Mouse (Mus musculus) embryonic facial prominence, embryonic 11.5 days (tissue): ENCODE measurements around the gene Sptssb. TPM values are rescaled to one million over a fixed set of nuclear protein-coding genes. Genes with fewer than 3 reads are reported as not detected.

Source experiments
- ATAC-seq: fragments of 200-750 bp; cut with Nextera tagmentation; replicated peaks from 2 replicates; pipeline ENCODE4 v1.8.0; 2017; ENCODE audit warnings: low read depth; ENCODE audit not compliant: insufficient number of reproducible peaks, low FRiP score, low TSS enrichment
- DNase-seq: peaks from one replicate; pipeline ENCODE4 v3.0.0-alpha.2; 2015; ENCODE audit warnings: low spot score
- H3K27ac ChIP-seq: fragments of 300-500 bp; sonication (generic); replicated peaks from 2 replicates; pipeline ENCODE4 v1.5.1; 2014; ENCODE audit warnings: mild to moderate bottlenecking, low read depth, low read length, control low read depth
- H3K27me3 ChIP-seq: fragments of 300-500 bp; sonication (generic); 2 replicates; pipeline ENCODE4 v1.6.1; 2014; ENCODE audit warnings: mild to moderate bottlenecking, low read length, moderate library complexity, mixed read lengths; ENCODE audit not compliant: control insufficient read depth, insufficient read depth
- H3K36me3 ChIP-seq: fragments of 300-500 bp; sonication (generic); replicated peaks from 2 replicates; pipeline ENCODE4 v1.6.1; 2014; ENCODE audit warnings: low read depth, mild to moderate bottlenecking, low read length, moderate library complexity, mixed read lengths; ENCODE audit not compliant: control insufficient read depth, insufficient read depth
- H3K4me1 ChIP-seq: fragments of 300-500 bp; sonication (generic); 2 replicates; pipeline ENCODE4 v1.6.1; 2014; ENCODE audit warnings: low read length, mixed read lengths; ENCODE audit not compliant: control insufficient read depth, insufficient read depth
- H3K4me2 ChIP-seq: fragments of 300-500 bp; sonication (generic); 2 replicates; pipeline ENCODE4 v1.6.1; 2014; ENCODE audit warnings: low read depth, mild to moderate bottlenecking, control low read depth, low read length, moderate library complexity
- H3K4me3 ChIP-seq: fragments of 300-500 bp; sonication (generic); 2 replicates; pipeline ENCODE4 v1.5.1; 2014; ENCODE audit warnings: low read depth, low read length, control low read depth
- H3K9ac ChIP-seq: fragments of 300-500 bp; sonication (generic); replicated peaks from 2 replicates; pipeline ENCODE4 v1.6.1; 2014; ENCODE audit warnings: mild to moderate bottlenecking, control low read depth, low read length
- H3K9me3 ChIP-seq: fragments of 300-500 bp; sonication (generic); replicated peaks from 2 replicates; pipeline ENCODE4 v1.6.1; 2016; ENCODE audit warnings: mild to moderate bottlenecking, low read length, inconsistent platforms, mixed read lengths; ENCODE audit not compliant: control insufficient read depth
- WGBS: fragments of 180-500 bp; shearing (Covaris S2); extraction: QIAGEN DNeasy Blood & Tissue Kit; methylation state at CpG from one replicate; pipeline ENCODE4 v1.1.7; 2014; 5-methylcytosine and 5-hydroxymethylcytosine counted together
- polyA plus RNA-seq: library from polyadenylated mRNA; unstranded; fragments of >200 nt; fragmentation: Nextera tagmentation; extraction: Ambion mirVana; gene quantifications from 2 replicates; pipeline ENCODE4 v1.2.1, GENCODE M21; 2014

Gene Sptssb
- polyA plus RNA-seq, 1 experiment from 2014 or later, result 1.1 TPM

- Histone ChIP-seq H3K27ac (no peak overlapping the region), H3K4me3 (no peak overlapping the region), H3K9me3 (no peaks in the 10 kb centered on the region), H3K9ac (no peak overlapping the region), H3K27me3 (no peaks in the 10 kb centered on the region), H3K4me2 (no peak overlapping the region), H3K4me1 (no peaks in the 10 kb centered on the region), H3K36me3 (no peaks in the 10 kb centered on the region)
- ATAC-seq (no peak), DNase-seq (no peak)
- WGBS, result 90% methylated on average over 14 of the region's 14 CpGs
Observed at GRCm38 (mm10) chr3:69871174-69871573, 11.4 kb upstream of the Sptssb start.

GRCm38 (mm10) chr3:69869702-69870101 is 10.0 kb upstream of the Sptssb start:
- DNase-seq, result no peak
- Histone ChIP-seq H3K4me3 (no peak overlapping the region), H3K27me3 (no peaks in the 10 kb centered on the region), H3K36me3 (no peaks in the 10 kb centered on the region), H3K9ac (no peak overlapping the region), H3K4me2 (no peak overlapping the region), H3K27ac (no peak overlapping the region), H3K9me3 (no peaks in the 10 kb centered on the region), H3K4me1 (no peaks in the 10 kb centered on the region)
- WGBS, result 80% methylated on average over 8 of the region's 8 CpGs
- no peak for ATAC-seq

GRCm38 (mm10) chr3:69861789-69862395 is 2.2 kb upstream of the Sptssb start:
- H3K9ac ChIP-seq, result no peak overlapping the region
- H3K4me3 ChIP-seq, result no peak overlapping the region
- peak overlapping the region; percentile 74 for H3K4me2 ChIP-seq
- 54% methylated on average over 9 of the region's 9 CpGs for WGBS
- no peak overlapping the region for H3K27ac ChIP-seq
- no peaks in the 10 kb centered on the region for H3K4me1 ChIP-seq
- no peaks in the 10 kb centered on the region for H3K9me3 ChIP-seq
- no peaks in the 10 kb centered on the region for H3K27me3 ChIP-seq
- no peaks in the 10 kb centered on the region for H3K36me3 ChIP-seq
- DNase-seq, result no peak
- no peak for ATAC-seq

- Histone ChIP-seq H3K9ac (no peak overlapping the region), H3K4me2 (peak overlapping the region; percentile 74), H3K27ac (no peak overlapping the region), H3K4me3 (peak overlapping the region; percentile 26), H3K4me1 (no peaks in the 10 kb centered on the region), H3K36me3 (no peaks in the 10 kb centered on the region), H3K27me3 (no peaks in the 10 kb centered on the region), H3K9me3 (no peaks in the 10 kb centered on the region)
- DNase-seq (peak; percentile 68), ATAC-seq (peak; percentile 54)
- WGBS, result under 1% methylated on average over 40 of the region's 40 CpGs
Observed at GRCm38 (mm10) chr3:69860589-69861521, 1.1 kb upstream of the Sptssb start.

- ATAC-seq, result no peak
- Histone ChIP-seq H3K4me3 (no peak overlapping the region), H3K9me3 (no peaks in the 10 kb centered on the region), H3K4me1 (no peaks in the 10 kb centered on the region), H3K9ac (no peak overlapping the region), H3K27me3 (no peaks in the 10 kb centered on the region), H3K4me2 (no peak overlapping the region), H3K27ac (no peak overlapping the region), H3K36me3 (no peaks in the 10 kb centered on the region)
- 80% methylated on average over 6 of the region's 6 CpGs for whole genome bisulfite sequencing
- no peak for DNase-seq
Observed at GRCm38 (mm10) chr3:69839485-69839884, 20.3 kb downstream of the Sptssb start.

GRCm38 (mm10) chr3:69829532-69829931 is 30.2 kb downstream of the Sptssb start:
- no peak overlapping the region for H3K4me3 ChIP-seq
- DNase-seq (no peak), ATAC-seq (no peak)
- H3K9ac ChIP-seq, result no peak overlapping the region
- H3K9me3 ChIP-seq, result no peaks in the 10 kb centered on the region
- H3K27ac ChIP-seq, result no peak overlapping the region
- H3K4me2 ChIP-seq, result no peak overlapping the region
- H3K36me3 ChIP-seq, result no peaks in the 10 kb centered on the region
- no peaks in the 10 kb centered on the region for H3K4me1 ChIP-seq
- WGBS, result 80% methylated on average over 8 of the region's 8 CpGs
- H3K27me3 ChIP-seq, result no peaks in the 10 kb centered on the region

GRCm38 (mm10) chr3:69824536-69824935 is 35.2 kb downstream of the Sptssb start:
- Histone ChIP-seq H3K9ac (no peak overlapping the region), H3K4me3 (no peak overlapping the region), H3K4me1 (no peaks in the 10 kb centered on the region), H3K4me2 (no peak overlapping the region), H3K36me3 (no peaks in the 10 kb centered on the region), H3K27ac (no peak overlapping the region), H3K27me3 (no peaks in the 10 kb centered on the region), H3K9me3 (no peaks in the 10 kb centered on the region)
- DNase-seq (no peak), ATAC-seq (no peak)
- 85% methylated on average over 1 of the region's 1 CpGs for WGBS

GRCm38 (mm10) chr3:69820614-69821013 is 39.1 kb downstream of the Sptssb start:
- H3K9ac ChIP-seq, result no peak overlapping the region
- ATAC-seq (no peak), DNase-seq (no peak)
- H3K27me3 ChIP-seq, result no peaks in the 10 kb centered on the region
- WGBS, result 85% methylated on average over 7 of the region's 7 CpGs
- no peaks in the 10 kb centered on the region for H3K4me1 ChIP-seq
- H3K36me3 ChIP-seq, result no peaks in the 10 kb centered on the region
- no peak overlapping the region for H3K4me2 ChIP-seq
- H3K4me3 ChIP-seq, result no peak overlapping the region
- no peak overlapping the region for H3K27ac ChIP-seq
- no peaks in the 10 kb centered on the region for H3K9me3 ChIP-seq
